Mouse (Mus musculus): ENCODE results near the gene Sh3d19.

The Sh3d19 gene

DNA sequence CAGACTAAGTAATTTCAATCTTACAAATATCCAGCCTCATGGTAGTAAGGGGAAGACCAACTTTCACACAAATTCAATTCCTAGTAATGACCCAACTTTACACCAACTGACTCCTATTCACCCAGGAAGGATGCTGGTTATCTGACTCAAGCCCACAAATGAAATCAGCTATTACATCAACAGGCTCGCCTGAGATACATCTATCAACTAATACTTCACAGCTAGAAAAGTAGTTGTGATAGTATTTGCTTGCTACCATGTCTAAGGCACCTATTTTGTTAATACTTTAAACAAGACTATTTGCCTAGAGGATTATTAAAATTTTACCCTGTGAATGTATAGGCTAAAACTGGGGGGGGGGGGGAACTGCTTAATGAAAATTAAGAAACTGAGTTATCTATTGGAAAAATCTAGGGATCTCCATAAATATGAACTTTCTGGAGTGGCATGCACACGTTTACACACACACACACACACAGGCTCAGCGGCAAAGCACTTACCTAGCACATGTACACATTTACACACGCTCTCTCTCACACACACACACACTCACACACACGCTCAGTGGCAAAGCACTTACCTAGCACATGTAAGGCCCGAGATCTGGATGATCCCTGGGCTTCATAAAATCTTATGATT, 166.1 kb downstream of the Sh3d19 start:
- DNase-seq (ENCODE audit: low spot score), result no peak

DNA sequence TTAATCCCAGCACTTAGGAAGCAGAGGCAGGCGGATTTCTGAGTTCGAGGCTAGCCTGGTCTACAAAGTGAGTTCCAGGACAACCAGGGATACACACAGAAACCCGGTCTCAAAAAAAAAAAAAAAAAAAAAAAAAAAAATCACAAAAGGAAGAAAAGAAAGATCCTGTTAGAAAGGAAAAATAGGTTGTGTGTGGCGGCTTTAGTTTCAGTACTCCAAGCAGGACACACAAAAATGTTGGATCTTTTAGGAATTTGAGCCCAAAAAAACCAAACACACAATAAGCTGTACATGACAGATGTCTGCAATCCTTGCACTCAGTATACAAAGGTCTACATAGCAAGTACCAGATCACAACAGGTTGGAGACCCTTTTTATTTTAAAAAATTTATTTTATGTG, 168.8 kb downstream of the Sh3d19 start:
- no peak for DNase-seq (ENCODE audit: low spot score)

DNA sequence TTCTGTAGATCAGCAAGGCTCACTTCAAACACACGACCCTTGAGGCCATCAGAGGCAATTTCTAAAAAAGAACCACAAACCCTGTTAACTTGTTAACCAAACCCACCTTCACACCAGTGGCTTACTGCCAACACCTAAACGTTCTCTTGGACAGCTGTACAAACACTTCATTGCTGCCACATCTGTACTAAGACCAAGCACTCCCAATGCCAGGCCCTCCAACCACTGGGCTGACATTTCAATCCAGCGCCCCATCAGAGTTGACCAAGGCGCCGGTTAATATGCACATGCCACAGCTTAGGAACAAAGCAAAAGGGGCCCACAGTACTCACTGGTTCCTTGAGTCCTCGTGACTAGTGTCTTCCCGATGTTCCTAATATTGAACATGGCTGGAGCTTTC, 170.5 kb downstream of the Sh3d19 start:
- no peak for DNase-seq (ENCODE audit: low spot score)

DNA sequence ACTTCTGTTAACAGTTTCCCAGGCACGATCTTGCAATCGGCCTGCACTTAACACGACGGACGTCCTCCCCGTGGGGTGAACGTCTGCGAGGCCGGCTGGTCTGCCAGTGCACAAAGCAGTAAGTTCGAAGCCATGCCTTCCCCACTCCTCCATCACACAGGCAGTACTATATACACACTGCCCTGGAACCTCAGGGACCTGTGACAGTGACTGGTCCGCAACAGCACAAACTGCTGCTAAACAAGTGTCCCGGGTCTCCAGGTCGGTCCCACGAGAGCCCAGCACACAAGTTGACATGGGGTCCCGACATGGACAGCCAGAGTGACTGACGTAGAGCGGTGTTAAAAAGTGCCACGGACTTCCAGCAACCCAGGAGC, 171.0 kb downstream of the Sh3d19 start:
- DNase-seq (ENCODE audit: low spot score), result peak; percentile 8

DNA sequence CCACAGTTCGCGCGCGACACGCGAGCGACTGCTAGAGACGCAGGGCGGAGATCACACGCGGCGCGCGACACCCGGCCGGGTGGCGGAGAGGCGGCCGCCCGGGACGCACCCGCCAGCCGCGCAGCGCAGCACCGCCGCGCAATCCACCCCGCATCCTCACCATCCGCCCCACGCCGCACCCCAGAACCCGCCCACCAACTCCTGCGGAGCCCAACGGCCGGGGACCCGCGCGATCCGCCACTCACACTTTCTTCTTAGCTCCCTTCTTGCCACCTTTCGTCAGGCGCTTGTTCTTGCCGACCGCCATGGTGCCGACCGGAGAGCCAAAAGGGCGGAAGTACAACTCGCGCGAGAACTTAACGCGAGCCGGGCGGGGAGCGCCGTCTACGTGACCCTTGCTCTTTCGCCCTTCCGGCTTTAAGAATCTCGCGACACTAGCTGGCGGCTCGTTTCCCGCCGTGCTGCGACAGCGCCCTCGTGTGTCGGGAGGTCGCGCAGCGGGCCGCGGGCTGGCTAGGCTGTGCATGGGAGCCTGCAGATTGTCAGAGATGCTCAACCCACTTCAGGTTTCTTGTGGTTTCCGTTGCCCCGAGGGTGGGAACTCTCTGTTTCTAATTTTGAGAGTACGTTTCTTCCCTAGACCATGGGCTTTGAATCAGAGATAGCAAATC, 171.5 kb downstream of the Sh3d19 start, which contains the start of gene Rps3a1:
TSS of gene Rps3a1 (minus strand) at position 440 of the 671 bp plus-strand sequence.
- peak; percentile 99 for DNase-seq (ENCODE audit: low spot score)

DNA sequence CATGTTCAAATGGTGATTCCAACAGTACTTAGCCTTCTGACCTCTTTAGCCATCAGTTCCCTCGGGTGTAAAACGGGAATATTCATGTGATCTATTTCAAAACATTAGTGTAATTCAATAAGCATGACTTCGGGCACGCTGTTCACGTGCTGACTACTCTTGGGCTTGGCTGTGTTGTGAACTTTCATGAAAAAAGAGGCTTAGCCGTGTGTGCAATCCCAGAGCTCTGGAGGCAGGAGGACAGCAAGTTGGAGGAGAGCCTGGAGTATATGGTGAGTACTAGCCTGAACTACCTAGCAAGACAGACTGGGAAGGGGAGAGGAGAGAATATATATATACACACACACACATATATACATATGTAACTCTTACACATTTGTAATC, 172.0 kb downstream of the Sh3d19 start:
- peak; percentile 13 for DNase-seq (ENCODE audit: low spot score)

DNA sequence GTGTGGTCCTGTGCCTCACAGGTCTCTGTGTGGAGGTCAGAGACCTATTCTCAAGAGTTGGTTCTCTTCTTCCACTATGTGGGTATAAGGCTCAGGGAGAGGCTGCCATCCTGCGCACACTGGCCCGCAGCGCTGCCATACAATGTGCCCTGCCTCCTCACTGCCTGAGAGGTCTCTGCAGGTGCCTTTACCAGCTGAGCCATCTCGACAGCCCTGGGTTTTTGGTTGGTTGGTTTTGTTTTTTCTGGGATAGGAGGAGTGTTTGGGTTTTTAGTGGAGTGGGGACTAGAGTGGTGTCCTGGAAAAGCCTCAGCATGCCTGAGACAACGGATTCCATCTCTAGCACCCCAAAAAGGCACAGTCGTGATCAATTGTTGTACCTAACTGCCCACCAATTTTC, 172.4 kb downstream of the Sh3d19 start:
- no peak for DNase-seq (ENCODE audit: low spot score)

DNA sequence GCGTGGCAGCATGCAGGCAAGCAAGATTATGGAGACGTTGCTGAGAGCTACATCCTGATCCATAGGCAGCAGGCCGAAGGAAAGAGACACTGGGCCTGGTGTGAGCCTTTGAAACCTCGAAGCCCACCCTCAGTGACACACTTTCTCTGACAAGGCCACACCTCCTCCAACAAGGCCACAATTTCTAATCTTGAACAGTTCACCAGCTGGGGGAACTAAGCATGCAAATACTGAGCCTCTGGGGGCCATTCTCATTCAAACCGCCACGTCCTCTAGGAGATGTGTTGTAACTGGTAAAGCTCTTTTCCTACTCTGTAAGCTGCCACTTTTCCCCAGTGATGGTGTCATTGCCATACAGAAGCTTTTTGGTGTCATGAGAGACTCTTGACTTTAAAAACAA, 178.2 kb downstream of the Sh3d19 start:
- no peak for DNase-seq (ENCODE audit: low spot score)

DNA sequence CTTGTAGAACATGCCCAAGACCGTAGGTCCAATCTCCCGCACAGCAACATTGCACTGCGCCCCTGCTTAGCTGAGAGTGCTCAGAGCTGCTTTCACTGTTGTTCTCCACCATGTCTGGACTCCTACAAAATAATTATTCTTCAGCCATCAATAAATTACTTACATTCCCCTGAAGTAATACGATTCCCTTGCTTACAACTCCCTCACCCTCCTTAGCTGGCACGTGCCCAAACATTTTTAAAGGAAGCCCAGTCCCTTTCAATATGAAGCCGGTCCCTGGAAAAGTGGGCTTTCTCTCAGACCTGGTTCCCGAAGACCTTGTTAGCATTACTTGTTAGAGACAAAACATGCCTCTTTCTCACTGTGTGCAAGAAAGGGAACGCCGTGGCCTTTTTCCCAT, 178.6 kb downstream of the Sh3d19 start:
- no peak for DNase-seq (ENCODE audit: low spot score)

DNA sequence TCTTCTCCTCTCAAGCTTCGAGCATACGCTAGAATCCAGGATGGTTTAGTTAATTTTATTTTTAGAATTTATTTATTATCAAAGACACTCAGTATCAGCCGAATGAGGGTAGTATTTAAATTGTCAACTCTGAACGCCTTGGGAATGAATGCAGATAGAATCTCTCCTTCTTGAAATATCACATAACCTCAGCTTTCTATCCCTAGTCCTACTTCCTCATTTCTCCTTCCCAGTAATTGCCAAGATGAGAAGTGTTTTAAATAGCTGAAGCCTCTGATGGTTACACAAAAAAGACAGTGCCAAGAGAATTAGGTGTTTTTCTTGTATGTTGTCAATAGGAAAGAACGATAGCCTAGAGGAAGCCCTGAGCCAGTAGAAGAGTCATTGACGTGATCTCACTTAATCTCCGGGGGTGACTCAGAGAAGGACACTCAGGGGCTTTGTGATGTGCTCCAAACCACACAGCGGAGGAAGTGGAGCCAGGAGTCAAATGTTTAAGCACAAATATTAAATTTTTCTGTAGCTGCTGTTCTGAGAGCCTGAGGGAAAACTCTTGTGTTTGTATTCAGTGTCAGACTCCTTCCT, 198.0 kb downstream of the Sh3d19 start:
- no peak for DNase-seq (ENCODE audit: low spot score)

DNA sequence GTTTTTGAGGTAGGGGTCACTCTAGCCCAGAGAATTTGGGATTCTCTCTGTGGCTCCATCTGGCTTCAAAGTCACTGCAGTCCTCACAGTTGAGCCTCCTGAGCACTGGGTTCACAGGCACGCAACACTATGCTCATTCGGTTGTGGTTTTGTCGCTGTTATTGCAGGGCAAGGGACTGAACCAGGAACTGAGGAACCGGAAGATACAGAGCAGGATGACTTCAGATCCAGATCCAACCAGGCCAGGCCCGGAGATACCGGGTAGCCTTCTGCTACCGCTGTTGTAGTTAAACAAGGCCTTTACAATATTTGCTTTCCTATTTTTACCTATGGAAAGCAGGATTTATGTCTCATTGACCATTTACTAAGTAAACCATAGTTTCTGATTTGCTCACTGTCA, 208.8 kb downstream of the Sh3d19 start:
- no peak for DNase-seq (ENCODE audit: low spot score)

Data from T-cell, adult 2 months (primary cell).